Mouse (Mus musculus) CH12F3 (cell line): Measurements from ENCODE around the gene Plekha5.
"Not testable (repeated sequence)": the region's sequence is repeated elsewhere in the genome, so short reads cannot be mapped to it uniquely, and the experiment has no call there.

Experiments used
- in situ Hi-C: fragments of 300-500 bp; cut with MboI; formaldehyde crosslinking; loops from 2 replicates; pipeline ENCODE4 v1.14.3; 2020; ENCODE audit warnings: low sequenced_read_pairs

Gene Plekha5

GRCm38 (mm10) chr6:140570152-140570551 lies 146.3 kb downstream of the Plekha5 start:
- in situ Hi-C loops = no loop called here

GRCm38 (mm10) chr6:140574943-140575342 lies 151.1 kb downstream of the Plekha5 start:
- in situ Hi-C loops = no loop called here

- in situ Hi-C loops = no loop called here
These were observed 152.3 kb downstream of the Plekha5 start for GRCm38 (mm10) chr6:140576133-140576532.

- in situ Hi-C loops = no loop called here
These were observed 153.3 kb downstream of the Plekha5 start for GRCm38 (mm10) chr6:140576961-140577821.

- in situ Hi-C loops = no loop called here
These were observed 153.9 kb downstream of the Plekha5 start for GRCm38 (mm10) chr6:140577822-140578170.

- in situ Hi-C loops = not testable (repeated sequence)
These were observed 155.1 kb downstream of the Plekha5 start for GRCm38 (mm10) chr6:140578985-140579384.

GRCm38 (mm10) chr6:140580170-140580569 lies 156.3 kb downstream of the Plekha5 start:
- in situ Hi-C loops = no loop called here

GRCm38 (mm10) chr6:140586714-140587259 lies 162.9 kb downstream of the Plekha5 start:
- in situ Hi-C loops = no loop called here

- in situ Hi-C loops = no loop called here
These were observed 167.5 kb downstream of the Plekha5 start for GRCm38 (mm10) chr6:140591331-140591730.

- in situ Hi-C loops = no loop called here
These were observed 168.9 kb downstream of the Plekha5 start for GRCm38 (mm10) chr6:140592713-140593112.

GRCm38 (mm10) chr6:140593420-140594170 lies 169.7 kb downstream of the Plekha5 start:
- in situ Hi-C loops = no loop called here

GRCm38 (mm10) chr6:140595551-140595950 lies 171.7 kb downstream of the Plekha5 start:
- in situ Hi-C loops = not testable (repeated sequence)

GRCm38 (mm10) chr6:140597381-140598329 lies 173.8 kb downstream of the Plekha5 start:
- in situ Hi-C loops = no loop called here

- in situ Hi-C loops = no loop called here
These were observed 174.7 kb downstream of the Plekha5 start for GRCm38 (mm10) chr6:140598516-140598915.

GRCm38 (mm10) chr6:140599337-140599736 lies 175.5 kb downstream of the Plekha5 start:
- in situ Hi-C loops = no loop called here

- in situ Hi-C loops = not testable (repeated sequence)
These were observed 176.8 kb downstream of the Plekha5 start for GRCm38 (mm10) chr6:140600671-140601070.

- in situ Hi-C loops = no loop called here
These were observed 177.3 kb downstream of the Plekha5 start for GRCm38 (mm10) chr6:140601175-140601574.

- in situ Hi-C loops = no loop called here
These were observed 179.5 kb downstream of the Plekha5 start for GRCm38 (mm10) chr6:140603228-140603944.

GRCm38 (mm10) chr6:140605173-140605572 lies 181.3 kb downstream of the Plekha5 start:
- in situ Hi-C loops = not testable (repeated sequence)

- in situ Hi-C loops = no loop called here
These were observed 181.9 kb downstream of the Plekha5 start for GRCm38 (mm10) chr6:140605732-140606131.
